Mouse (Mus musculus): ENCODE data around the gene Wfdc9.

DNA sequence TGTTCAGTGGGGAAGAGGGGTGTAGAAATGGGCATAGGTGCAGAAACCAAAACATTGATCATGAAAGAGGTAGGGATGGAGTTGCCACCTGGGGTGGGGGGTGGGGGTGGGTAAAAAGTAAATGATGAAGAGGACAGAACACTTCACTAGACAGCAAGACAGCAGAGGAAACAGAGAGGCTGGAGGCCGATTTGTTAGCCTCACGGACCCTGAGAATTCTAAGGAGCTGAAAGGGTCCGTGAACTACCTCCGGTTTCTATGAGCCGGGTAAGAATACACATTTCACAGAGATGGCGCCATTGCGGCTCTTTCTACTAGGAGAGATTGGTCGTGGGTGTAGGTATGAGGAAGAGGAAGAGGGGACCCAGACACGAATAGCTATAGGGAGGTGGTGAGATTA is at the start of gene Wfdc9:
- TF ChIP-seq CTCF (IDR thresholded peaks at IDR 0.05; ENCODE audit: insufficient read depth, low read length): no peak
- no peak for TF ChIP-seq POLR2A (IDR thresholded peaks at IDR 0.05; ENCODE audit: borderline replicate concordance, extremely low read depth, low read depth, low read length)

Measured in lung, adult 2 months (tissue).